Mouse (Mus musculus) liver, adult 2 months (tissue): ENCODE data around the gene Dlgap1.

Experiments
- CTCF ChIP-seq: fragments of 200-500 bp; IDR thresholded peaks from 2 replicates; pipeline ENCODE4 v1.5.1; 2011; ENCODE audit warnings: low read depth, low read length, control low read depth
- POLR2A ChIP-seq: fragments of 200-500 bp; IDR thresholded peaks from 2 replicates; pipeline ENCODE4 v1.6.1; 2011; ENCODE audit warnings: low read length, control low read depth; ENCODE audit not compliant: insufficient read depth; ENCODE audit errors: extremely low read depth

- no peak for TF ChIP-seq POLR2A
- TF ChIP-seq CTCF, result no peak
These were observed 529.4 kb downstream of the Dlgap1 start for GRCm38 (mm10) chr17:70498256-70498655.
